Mouse (Mus musculus) right cerebral cortex, adult 2 months (tissue): ENCODE measurements at regions not wholly inside any gene's neighbourhood (a gene's known extent, or its start where the extent isn't known, plus 50 kb on each side); places are given as distances from the start of the nearest gene placed in this dataset.
A peak's percentile ranks its signal among the peaks of the same experiment; 100 is the strongest.
"Not testable (repeated sequence)": the region's sequence is repeated elsewhere in the genome, so short reads cannot be mapped to it uniquely, and the experiment has no call there.

Experiments used
- DNase-seq, 2 experiments: peaks; one replicate each; pipeline ENCODE4 v3.0.0; 2021 to 2022; ENCODE audit warnings: low spot score in 2 of 2

- DNase-seq = no peak
These were observed 792.1 kb downstream of the Cypt12 start for GRCm38 (mm10) chr3:18740344-18740743.

DNA sequence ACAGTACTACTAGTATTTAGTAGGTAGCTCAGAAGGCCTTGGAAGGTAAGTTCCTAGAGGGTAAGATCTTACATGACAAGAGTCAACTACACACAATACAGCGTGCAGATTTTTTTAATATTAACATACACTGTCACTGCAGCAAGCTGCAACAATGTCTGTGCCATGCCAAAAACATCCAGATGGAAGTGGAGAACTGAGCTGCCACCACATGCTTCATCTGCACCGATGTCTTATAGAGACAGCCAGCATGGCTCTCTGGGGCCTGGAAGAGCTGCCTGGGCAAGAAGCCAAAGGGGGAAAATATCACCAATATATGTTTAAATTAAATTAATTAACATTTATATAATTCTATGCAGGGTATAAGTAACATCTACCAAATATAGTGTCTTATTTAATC, 795.3 kb downstream of the Cypt12 start:
- DNase-seq = no peak

DNA sequence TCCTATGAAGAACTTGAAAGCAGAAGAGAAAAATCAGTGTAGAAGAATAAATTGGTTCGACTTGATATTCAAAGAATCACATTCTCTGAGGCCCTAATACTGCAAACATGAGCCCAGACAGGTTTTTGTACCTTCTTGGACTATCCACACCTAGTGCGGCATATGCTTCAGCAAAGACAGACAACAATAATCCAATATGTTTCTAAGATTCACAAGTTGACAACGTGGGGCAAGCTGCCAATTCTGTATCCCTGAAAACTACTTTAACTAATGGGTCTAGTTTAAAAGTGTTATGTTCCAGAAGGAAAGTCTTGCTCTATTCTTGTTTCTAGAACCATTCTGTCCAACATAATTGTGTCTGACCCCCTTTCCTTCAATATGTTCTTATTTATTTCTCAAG, 796.0 kb downstream of the Cypt12 start:
- DNase-seq = peak in 1 of 2 experiments; percentile 17

GRCm38 (mm10) chr3:18746206-18746605, 798.0 kb downstream of the Cypt12 start:
- DNase-seq = no peak

DNA sequence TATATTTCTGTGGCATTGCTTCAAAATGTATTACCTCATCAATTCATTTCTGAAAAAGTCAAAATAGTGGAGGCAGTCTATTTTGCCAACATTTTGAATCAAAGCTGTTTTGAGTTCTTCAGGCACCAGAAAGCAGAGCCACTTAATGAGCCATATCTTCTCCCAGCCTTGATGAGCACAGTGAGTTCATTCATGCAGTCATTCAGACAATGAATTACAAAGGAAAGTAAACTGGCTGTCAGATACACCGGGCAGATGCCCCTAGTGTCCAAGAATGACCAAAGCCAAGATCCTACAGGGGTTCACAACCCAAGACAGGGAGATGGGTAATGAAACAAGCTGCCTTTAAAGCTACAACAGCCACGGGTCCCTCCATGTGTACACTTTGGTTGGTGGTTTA, 798.7 kb downstream of the Cypt12 start:
- no peak for DNase-seq

- DNase-seq = no peak
These were observed 803.5 kb downstream of the Cypt12 start for GRCm38 (mm10) chr3:18751660-18752259.

GRCm38 (mm10) chr3:18764301-18765078, 816.3 kb downstream of the Cypt12 start:
- peak; percentile 34 to 41 for DNase-seq

DNA sequence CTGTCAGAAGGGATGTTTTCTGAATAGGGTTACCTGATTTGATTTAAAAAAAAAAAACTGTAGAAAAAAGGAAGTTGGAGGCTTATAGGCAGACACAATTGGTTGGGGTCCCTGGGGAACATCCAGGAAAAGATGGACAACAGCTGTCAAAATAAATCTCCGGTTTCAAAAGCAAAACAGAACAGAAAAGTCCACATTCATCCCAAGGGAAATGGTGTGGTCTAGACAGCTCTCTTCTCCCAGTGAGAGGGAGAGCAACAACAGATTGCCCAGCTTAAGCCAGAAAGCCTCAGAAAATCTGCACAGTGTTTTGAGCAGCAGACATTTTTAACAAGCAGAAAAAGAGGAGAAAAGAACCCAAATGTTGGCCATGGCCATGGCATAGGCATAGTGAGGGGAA, 830.3 kb downstream of the Cypt12 start:
- DNase-seq = no peak

GRCm38 (mm10) chr3:18787531-18788176, 839.4 kb downstream of the Cypt12 start:
- DNase-seq = no peak

- DNase-seq = no peak
These were observed 825.7 kb downstream of the 1700064H15Rik start for GRCm38 (mm10) chr3:18802794-18803193.

DNA sequence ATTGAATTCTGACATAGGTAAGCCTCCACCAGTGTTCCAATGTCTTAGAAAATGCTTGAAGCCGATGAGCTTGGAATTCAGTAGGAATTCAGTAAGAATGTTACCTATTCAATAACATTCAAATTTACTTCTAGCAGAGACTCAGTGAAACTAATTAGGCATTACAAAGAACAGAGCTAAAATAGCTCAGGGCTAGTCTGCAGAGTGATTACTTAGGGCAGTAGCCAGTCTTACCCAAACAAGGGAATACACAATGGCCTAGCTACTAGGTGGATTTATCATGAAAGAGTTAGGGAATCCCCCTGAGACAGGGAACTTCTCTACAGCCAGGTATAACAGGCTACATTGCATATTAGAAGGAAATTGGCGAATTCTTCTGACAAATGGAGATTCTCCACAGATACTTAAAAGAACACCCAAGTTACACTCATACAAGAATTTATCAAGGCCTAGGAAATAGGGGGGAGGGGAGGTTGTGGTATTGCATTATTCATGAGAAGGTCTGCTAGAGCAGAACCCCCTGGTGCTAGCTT, 799.6 kb downstream of the 1700064H15Rik start:
- not testable (repeated sequence) for DNase-seq

- no peak for DNase-seq
These were observed 760.2 kb downstream of the 1700064H15Rik start for GRCm38 (mm10) chr3:18868117-18868739.

GRCm38 (mm10) chr3:18868758-18869157, 759.7 kb downstream of the 1700064H15Rik start:
- no peak for DNase-seq

DNA sequence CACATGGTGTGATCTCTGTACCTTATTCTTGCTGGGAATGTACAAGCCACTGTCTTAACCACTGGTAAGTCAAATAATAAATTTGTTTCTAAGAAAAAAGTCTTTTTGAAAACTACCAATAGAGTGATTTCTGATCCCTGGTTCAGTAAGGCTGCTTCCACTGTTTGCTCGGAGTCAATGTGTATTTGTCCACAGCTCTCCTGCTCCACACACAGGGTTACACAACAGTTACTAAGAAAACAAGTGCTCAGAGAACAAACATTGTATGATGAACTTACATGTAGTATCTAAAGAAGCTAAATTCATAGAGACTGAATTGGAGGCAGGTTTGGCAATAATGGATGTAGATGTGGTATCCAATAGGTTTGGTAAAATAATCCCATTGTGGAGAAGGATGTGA, 751.4 kb downstream of the 1700064H15Rik start:
- no peak for DNase-seq

DNA sequence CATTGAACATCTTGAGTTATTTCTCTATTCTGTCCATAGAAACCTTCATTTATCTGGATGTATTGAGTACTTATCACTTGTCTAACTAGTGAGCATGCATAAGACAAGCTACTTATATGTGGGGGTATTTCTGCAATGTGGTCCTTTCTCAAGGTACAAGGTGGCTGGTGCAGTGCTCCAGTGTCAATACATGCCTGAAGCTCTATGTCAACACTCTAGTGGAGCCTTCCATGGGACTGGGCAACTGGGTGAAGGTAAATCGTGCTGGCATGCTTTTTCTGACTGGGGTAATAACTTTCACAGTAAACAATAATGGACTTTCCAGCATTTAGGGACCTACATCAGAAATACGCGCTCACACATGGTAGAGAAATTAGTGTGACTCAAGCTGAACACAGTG, 750.9 kb downstream of the 1700064H15Rik start:
- DNase-seq = no peak

- no peak for DNase-seq
These were observed 747.3 kb downstream of the 1700064H15Rik start for GRCm38 (mm10) chr3:18881186-18881585.

DNA sequence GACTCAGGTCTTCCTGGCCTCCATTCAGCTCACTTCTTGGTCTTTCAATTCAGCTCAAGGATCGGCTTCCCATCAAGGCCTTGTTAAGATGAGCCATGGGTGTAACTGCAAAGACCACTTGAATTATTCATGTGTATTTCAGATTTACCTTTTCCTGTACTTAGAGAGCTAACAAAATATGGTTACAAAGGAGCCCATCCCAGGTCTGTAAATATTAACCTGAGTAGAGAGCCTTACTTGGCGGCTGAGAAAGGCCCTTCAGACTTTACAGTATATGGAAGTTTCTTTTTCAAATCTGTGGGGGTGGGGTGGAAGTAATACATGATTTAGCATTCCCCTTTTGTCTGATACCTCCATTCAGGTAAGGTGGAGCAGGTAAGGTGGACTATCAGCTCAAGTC, 735.7 kb downstream of the 1700064H15Rik start:
- DNase-seq = no peak

- DNase-seq = peak in 1 of 2 experiments; percentile 22
These were observed 722.7 kb downstream of the 1700064H15Rik start for GRCm38 (mm10) chr3:18905769-18906168.

GRCm38 (mm10) chr3:18906210-18906609, 722.3 kb downstream of the 1700064H15Rik start:
- peak in 1 of 2 experiments; percentile 4 for DNase-seq

GRCm38 (mm10) chr3:18908737-18909136, 719.7 kb downstream of the 1700064H15Rik start:
- no peak for DNase-seq

- no peak for DNase-seq
These were observed 699.9 kb downstream of the 1700064H15Rik start for GRCm38 (mm10) chr3:18928401-18929104.
